Comparison of ENCODE assay signal across 8 mouse cellular contexts in the genomic region with DNA sequence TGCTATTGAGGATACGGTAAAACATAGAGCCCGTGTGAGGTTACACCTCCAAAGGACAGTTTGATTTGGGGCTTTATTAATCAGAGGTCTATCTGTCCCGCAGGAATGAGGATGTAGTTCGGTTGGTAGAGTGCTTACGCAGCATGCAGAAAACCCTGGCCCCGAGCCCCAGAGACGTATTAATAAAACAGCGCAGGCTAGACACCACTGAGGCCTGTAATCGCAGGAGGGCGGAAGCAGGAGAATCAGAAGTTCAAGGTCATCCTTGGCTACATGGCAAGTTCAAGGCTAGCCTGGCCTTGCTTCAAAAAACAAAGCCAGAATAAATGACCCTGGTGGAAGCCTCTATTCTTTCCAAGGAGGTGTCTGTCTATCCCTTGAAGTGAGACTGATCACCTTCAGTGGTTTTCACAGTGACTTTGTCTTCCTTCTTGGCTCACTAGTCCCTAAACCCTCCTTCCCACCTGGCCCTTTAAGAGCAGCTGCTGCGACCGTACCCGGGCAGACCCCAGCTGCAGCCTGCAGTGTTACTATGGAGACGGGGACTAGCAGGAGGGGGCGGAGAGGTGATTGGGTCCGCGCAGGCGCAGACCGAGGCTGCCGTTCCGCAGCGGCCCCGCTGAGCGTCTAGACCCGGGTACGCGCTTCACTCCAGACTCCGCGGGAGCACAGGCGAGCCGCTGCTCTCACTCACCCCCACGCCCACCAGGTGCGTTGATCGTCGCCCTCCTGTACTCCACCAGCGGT. TPM values are rescaled to one million over a fixed set of nuclear protein-coding genes. Genes with fewer than 3 reads are reported as not detected.
DNase-seq lines count a peak whose midpoint lies in the region; ATAC-seq and TF ChIP-seq lines count a peak whose summit lies in the region.

Gene Pnmal2, plus strand, starts transcription at position 622 of the 747 bp plus-strand sequence.

- H3K27ac ChIP-seq in ES-Bruce4 (ENCODE audit: insufficient read depth, low read length): no peak within 1 kb of the TSS
- peak within 1 kb of the TSS; percentile 90 for H3K27ac ChIP-seq in forebrain, embryonic 16.5 days (ENCODE audit: low read length)
- peak within 1 kb of the TSS; percentile 89 for H3K27ac ChIP-seq in hindbrain, embryonic 10.5 days
- H3K27ac ChIP-seq in lung, embryonic 15.5 days: no peak within 1 kb of the TSS

- peak within 1 kb of the TSS; percentile 81 for H3K4me2 ChIP-seq in forebrain, embryonic 16.5 days (ENCODE audit: low read length)
- H3K4me2 ChIP-seq in lung, embryonic 15.5 days: peak within 1 kb of the TSS; percentile 84

- TF ChIP-seq CTCF in ES-Bruce4 (IDR thresholded peaks at IDR 0.05; ENCODE audit: low read depth, low read length): no peak

- peaks cover 2% of the 10 kb centered on the region for H3K4me1 ChIP-seq in ES-Bruce4 (ENCODE audit: control insufficient read depth, insufficient read depth, low read length)
- peaks cover 71% of the 10 kb centered on the region for H3K4me1 ChIP-seq in forebrain, embryonic 16.5 days (replicated peaks; ENCODE audit: control insufficient read depth, insufficient read depth, low read length)
- H3K4me1 ChIP-seq in hindbrain, embryonic 10.5 days (replicated peaks): peaks cover 63% of the 10 kb centered on the region
- H3K4me1 ChIP-seq in lung, embryonic 15.5 days: peaks cover 58% of the 10 kb centered on the region

- 0 out of 2 replicates have a peak, but pooled peaks have one; percentile 33 for TF ChIP-seq EP300 in ES-Bruce4 (IDR thresholded peaks at IDR 0.05; ENCODE audit: insufficient read depth, low read depth, low read length)

- no peaks in the 10 kb centered on the region for H3K27me3 ChIP-seq in ES-Bruce4 (ENCODE audit: control insufficient read depth, insufficient read depth, low read length, poor library complexity, severe bottlenecking)
- peaks cover 8% of the 10 kb centered on the region; the same call in 1 of the 2 replicates for H3K27me3 ChIP-seq in forebrain, embryonic 16.5 days (replicated peaks; ENCODE audit: control insufficient read depth, insufficient read depth, low read length)
- peaks cover 55% of the 10 kb centered on the region for H3K27me3 ChIP-seq in hindbrain, embryonic 10.5 days (ENCODE audit: insufficient read depth, poor library complexity, severe bottlenecking)
- H3K27me3 ChIP-seq in lung, embryonic 15.5 days: peaks cover 43% of the 10 kb centered on the region

- peak; percentile 91 for ATAC-seq in forebrain, embryonic 16.5 days
- peak; percentile 78 for ATAC-seq in lung, embryonic 15.5 days (ENCODE audit: borderline replicate concordance, extremely low read depth, low FRiP score, low TSS enrichment)

- peak within 1 kb of the TSS; percentile 72 for H3K4me3 ChIP-seq in ES-Bruce4 (ENCODE audit: low read depth, low read length)
- peak within 1 kb of the TSS; percentile 57 for H3K4me3 ChIP-seq in forebrain, embryonic 16.5 days (replicated peaks; ENCODE audit: low read length)
- H3K4me3 ChIP-seq in hindbrain, embryonic 10.5 days: peak within 1 kb of the TSS; percentile 71
- H3K4me3 ChIP-seq in lung, embryonic 15.5 days: peak within 1 kb of the TSS; percentile 51

- H3K36me3 ChIP-seq in ES-Bruce4 (ENCODE audit: control insufficient read depth, insufficient read depth, low read length, poor library complexity, severe bottlenecking): no peaks in the 10 kb centered on the region
- no peaks in the 10 kb centered on the region for H3K36me3 ChIP-seq in forebrain, embryonic 16.5 days (ENCODE audit: control insufficient read depth, insufficient read depth)
- no peaks in the 10 kb centered on the region for H3K36me3 ChIP-seq in hindbrain, embryonic 10.5 days
- H3K36me3 ChIP-seq in lung, embryonic 15.5 days: no peaks in the 10 kb centered on the region

- TF ChIP-seq POLR2A in ES-Bruce4 (IDR thresholded peaks at IDR 0.05; ENCODE audit: insufficient read depth, low read length): peak; percentile 11

- no peaks in the 10 kb centered on the region for H3K9me3 ChIP-seq in ES-Bruce4 (replicated peaks; ENCODE audit: control insufficient read depth, insufficient read depth, low read length, poor library complexity, severe bottlenecking)
- H3K9me3 ChIP-seq in forebrain, embryonic 16.5 days (ENCODE audit: control insufficient read depth, low read length): no peaks in the 10 kb centered on the region
- H3K9me3 ChIP-seq in hindbrain, embryonic 10.5 days: no peaks in the 10 kb centered on the region; the same call in 1 of the 2 replicates
- no peaks in the 10 kb centered on the region for H3K9me3 ChIP-seq in lung, embryonic 15.5 days

- peak; percentile 91 for DNase-seq in cerebellum, adult 11 months
- DNase-seq in hindbrain, embryonic 10.5 days (ENCODE audit: low spot score): peak; percentile 94
- DNase-seq in layer of hippocampus, postnatal 10 days (ENCODE audit: low spot score in 2 of 2): peak; percentile 89 to 93
- DNase-seq in ovary, postnatal 10 days (ENCODE audit: low spot score): peak; percentile 71
- DNase-seq in thymus, postnatal 25 days: peak; percentile 92

- H3K9ac ChIP-seq in ES-Bruce4 (ENCODE audit: low read depth, poor library complexity, severe bottlenecking): peak within 1 kb of the TSS; percentile 46
- peak within 1 kb of the TSS; percentile 76 for H3K9ac ChIP-seq in forebrain, embryonic 16.5 days (replicated peaks; ENCODE audit: low read depth, low read length)
- peak within 1 kb of the TSS; percentile 55 for H3K9ac ChIP-seq in lung, embryonic 15.5 days

- 14% methylated on average over 35 of the region's 36 CpGs for WGBS in forebrain, embryonic 16.5 days
- WGBS in hindbrain, embryonic 10.5 days: 14% methylated on average over 36 of the region's 36 CpGs
- 13% methylated on average over 36 of the region's 36 CpGs for WGBS in lung, embryonic 15.5 days

RNA-seq across cellular contexts. Expression of gene Pnmal2, which starts in this region (rescaled TPM):
- 1.5 and 1.6 TPM in 2 replicates for polyA plus RNA-seq in ES-Bruce4 (2011; ENCODE audit: insufficient read depth, insufficient read length, low read depth, missing spikeins)
- polyA plus RNA-seq in forebrain, embryonic 16.5 days (2015; fragmentation: Nextera tagmentation; extraction: Ambion mirVana): 85.3 and 118 TPM in 2 replicates
- polyA plus RNA-seq in hindbrain, embryonic 10.5 days (2016; fragmentation: Nextera tagmentation; extraction: Ambion mirVana): 4.0 and 12.2 TPM in 2 replicates
- total RNA-seq in layer of hippocampus, postnatal 10 days (2021): 100 to 1,000 TPM; 229 to 232 TPM
- polyA plus RNA-seq in lung, embryonic 15.5 days (2015; fragmentation: Nextera tagmentation; extraction: Ambion mirVana): 6.2 and 6.6 TPM in 2 replicates

Comparison
In these comparisons a context has a peak if more than half of its experiments do, and no peak if none do; other contexts are left out.
1. H3K27ac ChIP-seq: peak in forebrain, embryonic 16.5 days (single experiment) and hindbrain, embryonic 10.5 days (single experiment); none in ES-Bruce4 (single experiment) and lung, embryonic 15.5 days (single experiment).
2. Peak in every context shown above with its lines, with median percentiles within 50 percentile points of each other: H3K4me3 ChIP-seq, H3K9ac ChIP-seq and DNase-seq.